Mouse (Mus musculus): ENCODE measurements at regions not wholly inside any gene's neighbourhood (a gene's known extent, or its start where the extent isn't known, plus 50 kb on each side); places are given as distances from the start of the nearest gene placed in this dataset.
A peak's percentile ranks its signal among the peaks of the same experiment; 100 is the strongest.

- 9% methylated on average over 13 of the region's 13 CpGs for WGBS (ENCODE audit: insufficient replicate concordance)
- no peak overlapping the region for H3K27ac ChIP-seq
Measured at GRCm38 (mm10) chr3:9346356-9346755, 263.5 kb downstream of the Zfp704 start.

GRCm38 (mm10) chr3:9345885-9346284, 264.0 kb downstream of the Zfp704 start:
- Histone ChIP-seq H3K4me1 (replicated peaks) (peaks cover 13% of the 10 kb centered on the region), H3K9ac (no peak overlapping the region), H3K27ac (no peak overlapping the region), H3K4me3 (replicated peaks) (no peak overlapping the region), H3K4me2 (peak overlapping the region; percentile 69), H3K36me3 (no peaks in the 10 kb centered on the region), H3K9me3 (replicated peaks) (no peaks in the 10 kb centered on the region), H3K27me3 (peaks cover 44% of the 10 kb centered on the region)
- 28% methylated on average over 9 of the region's 9 CpGs for WGBS (ENCODE audit: insufficient replicate concordance)
- ATAC-seq (ENCODE audit: low read depth) (no peak), DNase-seq (no peak)

More at GRCm38 (mm10) chr3:9346356-9346755, 263.5 kb downstream of the Zfp704 start:
- no peak overlapping the region for H3K9ac ChIP-seq
- H3K36me3 ChIP-seq: no peaks in the 10 kb centered on the region
- peak overlapping the region; percentile 49 for H3K4me3 ChIP-seq (replicated peaks)
- H3K4me2 ChIP-seq: peak overlapping the region; percentile 69
- peaks cover 44% of the 10 kb centered on the region for H3K27me3 ChIP-seq
- DNase-seq (no peak), ATAC-seq (ENCODE audit: low read depth) (no peak)
- no peaks in the 10 kb centered on the region for H3K9me3 ChIP-seq (replicated peaks)
- H3K4me1 ChIP-seq (replicated peaks): peaks cover 11% of the 10 kb centered on the region

- H3K36me3 ChIP-seq: no peaks in the 10 kb centered on the region
- no peak overlapping the region for H3K4me3 ChIP-seq (replicated peaks)
- peaks cover 16% of the 10 kb centered on the region for H3K4me1 ChIP-seq (replicated peaks)
- peaks cover 36% of the 10 kb centered on the region for H3K27me3 ChIP-seq
- DNase-seq (no peak), ATAC-seq (ENCODE audit: low read depth) (no peak)
- WGBS (ENCODE audit: insufficient replicate concordance): 7% methylated on average over 4 of the region's 4 CpGs
- no peak overlapping the region for H3K9ac ChIP-seq
- H3K27ac ChIP-seq: no peak overlapping the region
- H3K4me2 ChIP-seq: no peak overlapping the region
- H3K9me3 ChIP-seq (replicated peaks): no peaks in the 10 kb centered on the region
Measured at GRCm38 (mm10) chr3:9343586-9343985, 266.3 kb downstream of the Zfp704 start.

GRCm38 (mm10) chr3:9342167-9342566, 267.7 kb downstream of the Zfp704 start:
- Histone ChIP-seq H3K36me3 (no peaks in the 10 kb centered on the region), H3K9me3 (replicated peaks) (no peaks in the 10 kb centered on the region), H3K9ac (no peak overlapping the region), H3K4me3 (replicated peaks) (no peak overlapping the region), H3K27ac (no peak overlapping the region), H3K4me2 (no peak overlapping the region), H3K27me3 (peaks cover 23% of the 10 kb centered on the region), H3K4me1 (replicated peaks) (peaks cover 10% of the 10 kb centered on the region)
- no peak for DNase-seq
- ATAC-seq (ENCODE audit: low read depth): no peak
- 61% methylated on average over 3 of the region's 3 CpGs for WGBS (ENCODE audit: insufficient replicate concordance)

DNA sequence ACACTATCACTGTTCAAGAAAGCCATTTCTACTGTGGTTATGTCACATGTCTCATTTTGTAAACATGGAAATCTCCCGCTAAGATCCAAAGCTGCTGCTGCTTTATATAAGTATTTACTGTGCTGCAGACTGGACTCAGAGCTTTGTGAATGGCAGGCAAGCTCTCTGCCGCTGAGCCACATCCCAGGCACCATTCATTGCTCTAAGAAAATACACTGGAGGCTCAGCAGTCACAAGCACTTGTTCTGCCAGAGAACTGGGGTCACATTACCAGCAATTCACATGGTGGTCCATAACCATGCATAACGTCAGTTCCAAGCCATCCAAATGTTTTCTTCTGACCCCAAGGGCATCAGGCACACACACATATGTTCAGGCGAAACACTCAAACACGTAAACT, 268.2 kb downstream of the Zfp704 start:
- no peaks in the 10 kb centered on the region for H3K36me3 ChIP-seq
- ATAC-seq (ENCODE audit: low read depth) (no peak), DNase-seq (no peak)
- H3K9ac ChIP-seq: no peak overlapping the region
- no peaks in the 10 kb centered on the region for H3K9me3 ChIP-seq (replicated peaks)
- 56% methylated on average over 5 of the region's 5 CpGs for WGBS (ENCODE audit: insufficient replicate concordance)
- no peak overlapping the region for H3K4me3 ChIP-seq (replicated peaks)
- no peak overlapping the region for H3K27ac ChIP-seq
- no peak overlapping the region for H3K4me2 ChIP-seq
- peaks cover 6% of the 10 kb centered on the region for H3K4me1 ChIP-seq (replicated peaks)
- peaks cover 18% of the 10 kb centered on the region for H3K27me3 ChIP-seq

GRCm38 (mm10) chr3:9341244-9341643, 268.6 kb downstream of the Zfp704 start:
- Histone ChIP-seq H3K27me3 (peaks cover 14% of the 10 kb centered on the region), H3K4me1 (replicated peaks) (peaks cover 5% of the 10 kb centered on the region), H3K9ac (no peak overlapping the region), H3K36me3 (no peaks in the 10 kb centered on the region), H3K4me3 (replicated peaks) (no peak overlapping the region), H3K4me2 (peak overlapping the region; percentile 60), H3K9me3 (replicated peaks) (no peaks in the 10 kb centered on the region), H3K27ac (no peak overlapping the region)
- ATAC-seq (ENCODE audit: low read depth): no peak
- 37% methylated on average over 4 of the region's 4 CpGs for WGBS (ENCODE audit: insufficient replicate concordance)
- no peak for DNase-seq

DNA sequence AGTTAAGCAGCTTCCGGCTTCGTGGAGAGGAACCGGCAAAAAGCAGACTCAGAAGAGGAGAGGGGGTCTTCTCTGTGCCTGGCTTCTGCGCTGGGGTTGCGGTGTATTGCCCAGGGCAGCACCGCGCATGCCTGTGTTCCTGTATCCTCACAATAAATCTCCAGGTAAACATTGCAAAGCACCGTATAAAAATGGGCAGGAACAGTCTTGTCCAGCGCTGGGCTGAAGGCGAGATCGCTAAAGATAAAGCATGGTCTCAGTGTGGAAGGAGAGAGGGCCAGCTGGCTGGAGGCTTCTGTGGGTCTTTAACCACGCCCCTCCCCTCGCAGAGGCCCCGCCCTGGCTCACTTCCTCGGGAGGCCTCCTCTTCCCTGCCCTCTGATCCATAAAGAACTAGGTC, 269.1 kb downstream of the Zfp704 start:
- Histone ChIP-seq H3K4me3 (replicated peaks) (0 out of 2 replicates have a peak overlapping the region, but pooled peaks have one; percentile 26), H3K27ac (no peak overlapping the region), H3K4me1 (replicated peaks) (peaks cover 5% of the 10 kb centered on the region), H3K27me3 (peaks cover 10% of the 10 kb centered on the region), H3K36me3 (no peaks in the 10 kb centered on the region), H3K4me2 (peak overlapping the region; percentile 60), H3K9ac (no peak overlapping the region), H3K9me3 (replicated peaks) (no peaks in the 10 kb centered on the region)
- 2% methylated on average over 15 of the region's 15 CpGs for WGBS (ENCODE audit: insufficient replicate concordance)
- DNase-seq (no peak), ATAC-seq (ENCODE audit: low read depth) (no peak)

GRCm38 (mm10) chr3:9340344-9340743, 269.5 kb downstream of the Zfp704 start:
- H3K27ac ChIP-seq: no peak overlapping the region
- WGBS (ENCODE audit: insufficient replicate concordance): 20% methylated on average over 4 of the region's 4 CpGs
- H3K4me2 ChIP-seq: peak overlapping the region; percentile 60
- H3K4me3 ChIP-seq (replicated peaks): no peak overlapping the region
- H3K9ac ChIP-seq: no peak overlapping the region
- H3K9me3 ChIP-seq (replicated peaks): no peaks in the 10 kb centered on the region
- no peaks in the 10 kb centered on the region for H3K36me3 ChIP-seq
- ATAC-seq (ENCODE audit: low read depth) (no peak), DNase-seq (no peak)
- peaks cover 9% of the 10 kb centered on the region for H3K27me3 ChIP-seq
- H3K4me1 ChIP-seq (replicated peaks): peaks cover 5% of the 10 kb centered on the region

DNA sequence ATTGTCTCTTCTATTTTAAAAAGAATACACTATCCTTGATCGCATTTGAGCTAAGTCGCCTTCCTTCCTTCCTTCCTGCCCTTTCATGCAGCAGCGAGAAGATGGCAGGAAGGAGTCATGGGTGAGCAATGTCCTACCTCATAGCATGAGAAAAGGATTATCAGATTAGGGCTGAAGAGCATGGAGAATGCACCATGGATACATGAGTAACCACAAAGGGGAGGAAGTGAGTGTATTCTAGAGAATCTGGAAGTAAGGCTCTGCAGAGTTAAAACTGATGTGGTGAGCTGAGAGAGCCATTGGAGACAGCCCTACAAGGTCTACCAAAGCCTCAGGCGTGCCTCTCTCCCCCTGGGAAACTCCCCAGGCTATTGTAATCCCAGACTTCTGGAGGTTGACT, 270.2 kb downstream of the Zfp704 start:
- no peak for ATAC-seq (ENCODE audit: low read depth)
- no peak for DNase-seq
- Histone ChIP-seq H3K9ac (no peak overlapping the region), H3K9me3 (replicated peaks) (no peaks in the 10 kb centered on the region), H3K36me3 (no peaks in the 10 kb centered on the region), H3K27ac (no peak overlapping the region), H3K27me3 (peaks cover 4% of the 10 kb centered on the region; the same call in 1 of the 2 replicates), H3K4me3 (replicated peaks) (no peak overlapping the region), H3K4me1 (replicated peaks) (peaks cover 6% of the 10 kb centered on the region), H3K4me2 (no peak overlapping the region)
- WGBS (ENCODE audit: insufficient replicate concordance): 32% methylated on average over 4 of the region's 4 CpGs

DNA sequence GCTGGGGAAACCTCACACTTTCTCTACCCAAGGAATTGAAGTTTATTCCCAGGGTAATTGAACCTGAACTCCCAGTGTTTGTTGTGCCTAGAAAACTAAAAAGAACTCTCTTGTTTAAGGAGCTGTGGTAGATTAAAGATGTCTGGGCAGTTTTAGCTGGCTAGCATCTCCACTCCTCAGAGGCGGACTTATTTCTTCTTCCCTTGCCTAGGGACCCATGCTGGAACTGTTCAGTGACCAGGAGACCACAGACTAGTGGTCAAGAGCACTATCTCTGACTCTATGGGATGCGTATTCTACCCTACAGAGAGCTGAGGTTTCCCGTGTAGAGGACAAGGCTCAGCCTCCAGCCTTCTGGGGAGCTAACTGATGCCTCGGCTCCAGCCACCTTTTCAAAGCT, 274.3 kb downstream of the Zfp704 start:
- ATAC-seq (ENCODE audit: low read depth): no peak

More for the DNA sequence above, 274.3 kb downstream of the Zfp704 start:
- Histone ChIP-seq H3K27ac (no peak overlapping the region), H3K36me3 (no peaks in the 10 kb centered on the region), H3K4me2 (no peak overlapping the region), H3K4me1 (replicated peaks) (peaks cover 7% of the 10 kb centered on the region), H3K9ac (no peak overlapping the region), H3K4me3 (replicated peaks) (no peak overlapping the region), H3K9me3 (replicated peaks) (no peaks in the 10 kb centered on the region), H3K27me3 (peaks cover 4% of the 10 kb centered on the region; the same call in 1 of the 2 replicates)
- no peak for DNase-seq
- 50% methylated on average over 4 of the region's 4 CpGs for WGBS (ENCODE audit: insufficient replicate concordance)
